Mouse (Mus musculus): ENCODE measurements around the gene Rbks.

DNA sequence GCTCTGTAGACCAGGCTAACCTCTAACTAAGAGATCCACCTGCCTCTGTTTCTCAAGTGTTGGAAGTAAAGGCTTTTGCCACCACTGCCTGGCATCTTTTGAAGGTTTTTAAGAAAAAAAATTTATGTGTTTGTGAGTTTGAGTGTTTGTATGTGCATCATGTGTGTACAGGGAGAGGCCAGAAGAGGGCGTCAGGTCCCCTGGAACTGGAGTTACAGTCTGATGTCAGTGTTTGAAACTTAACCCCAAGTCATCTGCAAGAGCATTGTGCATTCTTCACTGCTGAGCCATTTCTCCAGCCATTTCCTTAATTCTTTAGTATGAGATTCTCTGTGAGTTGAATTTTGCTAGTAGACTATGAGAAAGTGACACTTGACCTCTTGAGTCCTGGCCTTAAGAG, 12.0 kb upstream of the Rbks start:
- TF ChIP-seq CTCF (IDR thresholded peaks at IDR 0.05; ENCODE audit: insufficient read depth, low read length) (0 out of 2 replicates have a peak, but pooled peaks have one; percentile 3), POLR2A (IDR thresholded peaks at IDR 0.05; ENCODE audit: borderline replicate concordance, extremely low read depth, low read depth, low read length) (no peak)
